22 mouse cellular contexts compared by ENCODE assay signal in genomic region chr9:40294210-40294609, GRCm38 (mm10). TPM values are rescaled to one million over a fixed set of nuclear protein-coding genes. Genes with fewer than 3 reads are reported as not detected.
DNase-seq lines count a peak whose midpoint lies in the region; ATAC-seq and TF ChIP-seq lines count a peak whose summit lies in the region.
"Had no signal": no experiment of that assay in that cellular context is flagged by ENCODE, and none has a peak within 500 bp of the region (broad histone marks: within the 10 kb centered on the region; RNA-seq: fewer than 3 reads in every experiment).

No protein-coding gene starts in this region.

- peak; percentile 19 for DNase-seq in adrenal gland, adult 2 months
- DNase-seq in adrenal gland, adult 8-10 months, result no peak
- no peak for DNase-seq in kidney, postnatal 0 days (ENCODE audit: low spot score)
- no peak for DNase-seq in kidney, adult 8-10 months
- DNase-seq in midbrain, postnatal 0 days (ENCODE audit: low spot score), result no peak
- no peak for DNase-seq in midbrain, embryonic 14.5 days
- DNase-seq: adrenal gland, postnatal 14 days; B cell, adult 2 months; cerebellum, adult 11-12 months; cerebellum, adult 9-10 months; cerebellum, postnatal 25 days; gastrocnemius, postnatal 36 days; heart, adult 18-20 months; heart, postnatal 36 days had no signal

- no peak overlapping the region for H3K9ac ChIP-seq in heart, embryonic 14.5 days (ENCODE audit: low read length)
- H3K9ac ChIP-seq in heart, embryonic 11.5 days (ENCODE audit: low read depth, low read length), result no peak overlapping the region
- H3K9ac ChIP-seq in kidney, postnatal 0 days (ENCODE audit: low read depth, low read length), result no peak overlapping the region
- H3K9ac ChIP-seq in midbrain, postnatal 0 days (replicated peaks; ENCODE audit: low read length, poor library complexity, severe bottlenecking), result no peak overlapping the region
- no peak overlapping the region for H3K9ac ChIP-seq in midbrain, embryonic 14.5 days (replicated peaks; ENCODE audit: low read length)
- H3K9ac ChIP-seq: embryonic facial prominence, embryonic 12.5 days; forebrain, embryonic 13.5 days; hindbrain, embryonic 15.5 days had no signal

- H3K4me1 ChIP-seq in heart, embryonic 14.5 days (ENCODE audit: control insufficient read depth in 2 of 2, insufficient read depth in 2 of 2, low read length in 2 of 2), result no peaks in the 10 kb centered on the region
- H3K4me1 ChIP-seq in heart, embryonic 11.5 days (ENCODE audit: control insufficient read depth, insufficient read depth, low read length), result no peaks in the 10 kb centered on the region
- no peaks in the 10 kb centered on the region for H3K4me1 ChIP-seq in kidney, postnatal 0 days (replicated peaks; ENCODE audit: insufficient read depth, low read length)
- no peaks in the 10 kb centered on the region for H3K4me1 ChIP-seq in midbrain, postnatal 0 days (ENCODE audit: insufficient read depth, low read length)
- no peaks in the 10 kb centered on the region for H3K4me1 ChIP-seq in midbrain, embryonic 14.5 days (ENCODE audit: control insufficient read depth, insufficient read depth, low read length)
- H3K4me1 ChIP-seq: embryonic facial prominence, embryonic 12.5 days; forebrain, embryonic 13.5 days; heart, embryonic 10.5 days; hindbrain, embryonic 15.5 days had no signal

- no peak overlapping the region for H3K27ac ChIP-seq in heart, embryonic 14.5 days (replicated peaks in 1 of 2; ENCODE audit: control insufficient read depth in 1 of 2, insufficient read depth in 1 of 2, low read depth in 2 of 2, low read length in 2 of 2)
- H3K27ac ChIP-seq in heart, embryonic 11.5 days (ENCODE audit: low read depth, low read length), result no peak overlapping the region
- no peak overlapping the region for H3K27ac ChIP-seq in kidney, postnatal 0 days
- H3K27ac ChIP-seq in midbrain, postnatal 0 days (ENCODE audit: low read depth, low read length), result no peak overlapping the region
- H3K27ac ChIP-seq in midbrain, embryonic 14.5 days (replicated peaks; ENCODE audit: low read depth, low read length), result no peak overlapping the region
- H3K27ac ChIP-seq: embryonic facial prominence, embryonic 12.5 days; forebrain, embryonic 13.5 days; heart, embryonic 10.5 days; hindbrain, embryonic 15.5 days had no signal

- no peak for TF ChIP-seq CTCF in kidney, postnatal 0 days (IDR thresholded peaks at IDR 0.05; ENCODE audit: low read depth)
- no peak for TF ChIP-seq CTCF in midbrain, postnatal 0 days (IDR thresholded peaks at IDR 0.05)

- peaks cover 43% of the 10 kb centered on the region for H3K36me3 ChIP-seq in heart, embryonic 14.5 days (ENCODE audit: control insufficient read depth, insufficient read depth, low read length)
- no peaks in the 10 kb centered on the region for H3K36me3 ChIP-seq in heart, embryonic 11.5 days (ENCODE audit: control insufficient read depth, insufficient read depth, low read length)
- peaks cover 14% of the 10 kb centered on the region; the same call in 1 of the 2 replicates for H3K36me3 ChIP-seq in kidney, postnatal 0 days (ENCODE audit: insufficient read depth, low read length)
- peaks cover 47% of the 10 kb centered on the region for H3K36me3 ChIP-seq in midbrain, postnatal 0 days (ENCODE audit: insufficient read depth, low read length)
- peaks cover 57% of the 10 kb centered on the region for H3K36me3 ChIP-seq in midbrain, embryonic 14.5 days (ENCODE audit: control insufficient read depth, insufficient read depth, low read length)
- H3K36me3 ChIP-seq: G1E had no signal

- H3K4me2 ChIP-seq in heart, embryonic 14.5 days (ENCODE audit: low read length), result no peak overlapping the region
- no peak overlapping the region for H3K4me2 ChIP-seq in heart, embryonic 11.5 days
- no peak overlapping the region for H3K4me2 ChIP-seq in kidney, postnatal 0 days (ENCODE audit: low read length)
- no peak overlapping the region for H3K4me2 ChIP-seq in midbrain, postnatal 0 days (ENCODE audit: low read depth, low read length, poor library complexity, severe bottlenecking)
- H3K4me2 ChIP-seq in midbrain, embryonic 14.5 days (ENCODE audit: low read length), result no peak overlapping the region
- H3K4me2 ChIP-seq: embryonic facial prominence, embryonic 12.5 days; forebrain, embryonic 13.5 days; hindbrain, embryonic 15.5 days had no signal

- no peaks in the 10 kb centered on the region for H3K27me3 ChIP-seq in heart, embryonic 14.5 days (ENCODE audit: control insufficient read depth, insufficient read depth, low read length)
- H3K27me3 ChIP-seq in heart, embryonic 11.5 days (ENCODE audit: control insufficient read depth, insufficient read depth, low read length), result no peaks in the 10 kb centered on the region
- H3K27me3 ChIP-seq in kidney, postnatal 0 days (ENCODE audit: insufficient read depth, low read length), result no peaks in the 10 kb centered on the region
- no peaks in the 10 kb centered on the region for H3K27me3 ChIP-seq in midbrain, postnatal 0 days (ENCODE audit: insufficient read depth, low read length)
- H3K27me3 ChIP-seq in midbrain, embryonic 14.5 days (ENCODE audit: control insufficient read depth, insufficient read depth, low read length), result no peaks in the 10 kb centered on the region
- H3K27me3 ChIP-seq: embryonic facial prominence, embryonic 12.5 days; forebrain, embryonic 13.5 days; hindbrain, embryonic 15.5 days had no signal

- no peaks in the 10 kb centered on the region for H3K9me3 ChIP-seq in heart, embryonic 14.5 days (ENCODE audit: control insufficient read depth, low read length)
- no peaks in the 10 kb centered on the region for H3K9me3 ChIP-seq in heart, embryonic 11.5 days (replicated peaks; ENCODE audit: control insufficient read depth, low read length)
- no peaks in the 10 kb centered on the region for H3K9me3 ChIP-seq in kidney, postnatal 0 days (replicated peaks; ENCODE audit: low read length)
- H3K9me3 ChIP-seq in midbrain, postnatal 0 days (ENCODE audit: low read length), result no peaks in the 10 kb centered on the region
- H3K9me3 ChIP-seq in midbrain, embryonic 14.5 days (ENCODE audit: control insufficient read depth, low read length), result no peaks in the 10 kb centered on the region
- H3K9me3 ChIP-seq: embryonic facial prominence, embryonic 12.5 days; forebrain, embryonic 13.5 days; heart, embryonic 10.5 days; hindbrain, embryonic 15.5 days had no signal

- no peak overlapping the region for H3K4me3 ChIP-seq in heart, embryonic 14.5 days (ENCODE audit: control insufficient read depth in 1 of 2, insufficient read depth in 1 of 2, low read depth in 1 of 2, low read length in 2 of 2)
- no peak overlapping the region for H3K4me3 ChIP-seq in heart, embryonic 11.5 days (ENCODE audit: low read depth, low read length)
- no peak overlapping the region for H3K4me3 ChIP-seq in kidney, postnatal 0 days (replicated peaks; ENCODE audit: low read depth, low read length)
- no peak overlapping the region for H3K4me3 ChIP-seq in midbrain, postnatal 0 days (ENCODE audit: low read depth, low read length)
- no peak overlapping the region for H3K4me3 ChIP-seq in midbrain, embryonic 14.5 days (replicated peaks; ENCODE audit: low read depth, low read length)
- H3K4me3 ChIP-seq: embryonic facial prominence, embryonic 12.5 days; forebrain, embryonic 13.5 days; heart, embryonic 10.5 days; hindbrain, embryonic 15.5 days had no signal

- ATAC-seq in heart, embryonic 14.5 days (ENCODE audit: insufficient number of reproducible peaks, insufficient read depth, low FRiP score, low read depth), result 0 out of 2 replicates have a peak, but pooled peaks have one; percentile 13
- ATAC-seq in heart, embryonic 11.5 days (replicated peaks; ENCODE audit: insufficient number of reproducible peaks, low FRiP score, low TSS enrichment), result no peak
- ATAC-seq in kidney, postnatal 0 days (replicated peaks; ENCODE audit: low FRiP score, low read depth), result 0 out of 2 replicates have a peak, but pooled peaks have one; percentile 19
- 0 out of 2 replicates have a peak, but pooled peaks have one; percentile 36 for ATAC-seq in midbrain, postnatal 0 days (ENCODE audit: low FRiP score)
- ATAC-seq in midbrain, embryonic 14.5 days (ENCODE audit: low FRiP score, low TSS enrichment), result no peak; the same call in 1 of the 2 replicates
- ATAC-seq: CD4-positive, CD25-positive, alpha-beta regulatory T cell, adult 4 months had no signal

- 87% methylated on average over 5 of the region's 5 CpGs for WGBS in heart, embryonic 14.5 days
- 71% methylated on average over 4 of the region's 5 CpGs for WGBS in heart, embryonic 11.5 days (ENCODE audit: insufficient replicate concordance)
- WGBS in kidney, postnatal 0 days, result 92% methylated on average over 5 of the region's 5 CpGs
- WGBS in midbrain, postnatal 0 days, result 92% methylated on average over 5 of the region's 5 CpGs
- WGBS in midbrain, embryonic 14.5 days, result 87% methylated on average over 5 of the region's 5 CpGs

RNA-seq across cellular contexts. Expression of gene Scn3b, which starts 25.2 kb away (rescaled TPM):
- 1 to 10 TPM; 5.2 to 8.3 TPM for total RNA-seq in adrenal gland, adult 2 months (2021)
- 0.88 and 0.90 TPM in 2 replicates for polyA plus RNA-seq in adrenal gland, adult 2 months (2012; rRNA removed)
- 10 to 100 TPM in 2 of 4 experiments, 1 to 10 TPM in 2; 8.7 to 14.7 (median 11.9) TPM for total RNA-seq in adrenal gland, adult 8-10 months (2022)
- 0.65 and 1.5 TPM in 2 replicates for polyA plus RNA-seq in heart, embryonic 14.5 days (2014; fragmentation: Nextera tagmentation; extraction: Ambion mirVana)
- polyA plus RNA-seq in heart, embryonic 11.5 days (2014; fragmentation: Nextera tagmentation; extraction: Ambion mirVana), result 0.38 and 0.44 TPM in 2 replicates
- polyA plus RNA-seq in kidney, postnatal 0 days (2015; fragmentation: Nextera tagmentation; extraction: Ambion mirVana), result 0.31 and 0.32 TPM in 2 replicates
- total RNA-seq in midbrain, postnatal 0 days (2014; rRNA removed), result 235 and 257 TPM in 2 replicates
- 157 and 158 TPM in 2 replicates for polyA plus RNA-seq in midbrain, postnatal 0 days (2015; fragmentation: Nextera tagmentation; extraction: Ambion mirVana)
- polyA plus RNA-seq in midbrain, embryonic 14.5 days (2014; fragmentation: Nextera tagmentation; extraction: Ambion mirVana), result 142 and 154 TPM in 2 replicates
- polyA plus RNA-seq: G1E had no signal

Comparison
In these comparisons a context has a peak if more than half of its experiments do, and no peak if none do; other contexts are left out.
1. ATAC-seq: peak in heart, embryonic 14.5 days (single experiment), kidney, postnatal 0 days (single experiment) and midbrain, postnatal 0 days (single experiment); none in heart, embryonic 11.5 days (single experiment) and midbrain, embryonic 14.5 days (single experiment).
2. RNA of gene Scn3b, which starts 25.2 kb away (polyA plus RNA-seq): 157 to 158 TPM in midbrain, postnatal 0 days and 142 to 154 TPM in midbrain, embryonic 14.5 days; 0.65 to 1.5 TPM in heart, embryonic 14.5 days, 0.88 to 0.90 TPM in adrenal gland, adult 2 months, 0.38 to 0.44 TPM in heart, embryonic 11.5 days and 0.31 to 0.32 TPM in kidney, postnatal 0 days; every median in the first group is over 10 times any median in the second.